Mouse (Mus musculus): ENCODE results near the gene Pakap.
"Not testable (repeated sequence)": the region's sequence is repeated elsewhere in the genome, so short reads cannot be mapped to it uniquely, and the experiment has no call there.

The Pakap gene

GRCm38 (mm10) chr4:57867454-57867853 is 299.5 kb downstream of the Pakap start:
- no peak for DNase-seq (ENCODE audit: low spot score)

- DNase-seq (ENCODE audit: low spot score), result no peak
Measured at GRCm38 (mm10) chr4:57879137-57879536, 311.2 kb downstream of the Pakap start.

GRCm38 (mm10) chr4:57879804-57880357 is 311.9 kb downstream of the Pakap start:
- peak; percentile 28 for DNase-seq (ENCODE audit: low spot score)

GRCm38 (mm10) chr4:57883520-57884421 is 315.8 kb downstream of the Pakap start:
- DNase-seq (ENCODE audit: low spot score), result peak; percentile 29

GRCm38 (mm10) chr4:57884511-57884910 is 316.5 kb downstream of the Pakap start:
- no peak for DNase-seq (ENCODE audit: low spot score)

GRCm38 (mm10) chr4:57885186-57885585 is 317.2 kb downstream of the Pakap start:
- DNase-seq (ENCODE audit: low spot score), result no peak

GRCm38 (mm10) chr4:57886066-57886887 is 318.3 kb downstream of the Pakap start:
- DNase-seq (ENCODE audit: low spot score), result no peak

GRCm38 (mm10) chr4:57886888-57887230 is 318.9 kb downstream of the Pakap start:
- DNase-seq (ENCODE audit: low spot score), result no peak

- no peak for DNase-seq (ENCODE audit: low spot score)
Measured at GRCm38 (mm10) chr4:57888246-57888645, 320.3 kb downstream of the Pakap start.

GRCm38 (mm10) chr4:57888978-57889377 is 321.0 kb downstream of the Pakap start:
- not testable (repeated sequence) for DNase-seq (ENCODE audit: low spot score)

- DNase-seq (ENCODE audit: low spot score), result no peak
Measured at GRCm38 (mm10) chr4:57889773-57890172, 321.8 kb downstream of the Pakap start.

GRCm38 (mm10) chr4:57892001-57892586 is 324.1 kb downstream of the Pakap start:
- no peak for DNase-seq (ENCODE audit: low spot score)

- DNase-seq (ENCODE audit: low spot score), result no peak
Measured at GRCm38 (mm10) chr4:57895140-57895539, 327.2 kb downstream of the Pakap start.

- DNase-seq (ENCODE audit: low spot score), result no peak
Measured at GRCm38 (mm10) chr4:57895902-57896301, 327.9 kb downstream of the Pakap start.

GRCm38 (mm10) chr4:57896631-57897030 is 328.7 kb downstream of the Pakap start:
- DNase-seq (ENCODE audit: low spot score), result no peak

- no peak for DNase-seq (ENCODE audit: low spot score)
Measured at GRCm38 (mm10) chr4:57901210-57901609, 333.2 kb downstream of the Pakap start.

GRCm38 (mm10) chr4:57902619-57903018 is 334.6 kb downstream of the Pakap start:
- DNase-seq (ENCODE audit: low spot score), result no peak

- DNase-seq (ENCODE audit: low spot score), result no peak
Measured at GRCm38 (mm10) chr4:57904211-57904610, 336.2 kb downstream of the Pakap start.

GRCm38 (mm10) chr4:57904638-57905037 is 336.7 kb downstream of the Pakap start:
- DNase-seq (ENCODE audit: low spot score), result no peak

- DNase-seq (ENCODE audit: low spot score), result no peak
Measured at GRCm38 (mm10) chr4:57906708-57907107, 338.7 kb downstream of the Pakap start.

GRCm38 (mm10) chr4:57908860-57909259 is 340.9 kb downstream of the Pakap start:
- DNase-seq (ENCODE audit: low spot score), result no peak

- DNase-seq (ENCODE audit: low spot score), result no peak
Measured at GRCm38 (mm10) chr4:57913021-57913420, 345.0 kb downstream of the Pakap start.

Data from ovary, adult 18-20 months (tissue).